Mouse (Mus musculus): ENCODE data around the gene Pak2. TPM values are rescaled to one million over a fixed set of nuclear protein-coding genes. Genes with fewer than 3 reads are reported as not detected.

Pak2 gene
- polyA plus RNA-seq, 1 experiment = 10.9 TPM

- Histone ChIP-seq H3K36me3 (ENCODE audit: control insufficient read depth, insufficient read depth) (no peaks in the 10 kb centered on the region), H3K4me3 (no peak overlapping the region), H3K4me2 (ENCODE audit: low read depth) (no peak overlapping the region), H3K79me2 (ENCODE audit: control insufficient read depth, insufficient read depth) (peaks cover 39% of the 10 kb centered on the region), H3K27me3 (ENCODE audit: control insufficient read depth, insufficient read depth, insufficient read length) (no peaks in the 10 kb centered on the region), H3ac (ENCODE audit: control insufficient read depth, insufficient read length) (no peak overlapping the region)
- TF ChIP-seq MYOD1 (IDR thresholded peaks at IDR 0.05; ENCODE audit: control insufficient read depth in 1 of 3, insufficient read length in 2 of 3, low read depth in 2 of 3) (no peak), REST (IDR thresholded peaks at IDR 0.05; ENCODE audit: insufficient read depth, insufficient read length) (no peak), POLR2A (IDR thresholded peaks at IDR 0.05; ENCODE audit: insufficient read length, low read depth) (no peak), TCF3 (IDR thresholded peaks at IDR 0.05; ENCODE audit: insufficient read length, low read depth) (no peak), POLR2AphosphoS2 (IDR thresholded peaks at IDR 0.05; ENCODE audit: insufficient read length, low read depth) (no peak), MYOG (IDR thresholded peaks at IDR 0.05; ENCODE audit: control insufficient read depth in 1 of 3, insufficient read depth in 1 of 3, insufficient read length in 2 of 3, low read depth in 2 of 3) (no peak), USF1 (IDR thresholded peaks at IDR 0.05; ENCODE audit: low read depth) (no peak), TCF12 (IDR thresholded peaks at IDR 0.05; ENCODE audit: insufficient read depth, poor library complexity, severe bottlenecking) (no peak), E2F4 (IDR thresholded peaks at IDR 0.05; ENCODE audit: insufficient read depth) (no peak), CEBPB (IDR thresholded peaks at IDR 0.05; ENCODE audit: insufficient read depth, poor library complexity, severe bottlenecking) (no peak), SRF (IDR thresholded peaks at IDR 0.05; ENCODE audit: control insufficient read depth, insufficient read length, low read depth) (no peak), MAX (IDR thresholded peaks at IDR 0.05; ENCODE audit: low read depth) (no peak)
Observed at GRCm38 (mm10) chr16:32004731-32005130, 74.4 kb downstream of the Pak2 start.

GRCm38 (mm10) chr16:32002509-32003477 is 76.3 kb downstream of the Pak2 start, which contains the start of gene Senp5:
Gene Senp5, minus strand, starts transcription at chr16:32003287.
- Histone ChIP-seq H3K4me2 (ENCODE audit: low read depth) (peak within 1 kb of the TSS; percentile 95), H3K27me3 (ENCODE audit: control insufficient read depth, insufficient read depth, insufficient read length) (no peaks in the 10 kb centered on the region), H3K36me3 (ENCODE audit: control insufficient read depth, insufficient read depth) (no peaks in the 10 kb centered on the region), H3ac (ENCODE audit: control insufficient read depth, insufficient read length) (peak within 1 kb of the TSS; percentile 77), H3K4me3 (peak within 1 kb of the TSS; percentile 98), H3K79me2 (ENCODE audit: control insufficient read depth, insufficient read depth) (peaks cover 57% of the 10 kb centered on the region)
- TF ChIP-seq MYOD1 (IDR thresholded peaks at IDR 0.05; ENCODE audit: control insufficient read depth in 1 of 3, insufficient read length in 2 of 3, low read depth in 2 of 3) = no peak
- peak; percentile 96 for TF ChIP-seq POLR2AphosphoS2 (IDR thresholded peaks at IDR 0.05; ENCODE audit: insufficient read length, low read depth)
- no peak for TF ChIP-seq TCF3 (IDR thresholded peaks at IDR 0.05; ENCODE audit: insufficient read length, low read depth)
- TF ChIP-seq CEBPB (IDR thresholded peaks at IDR 0.05; ENCODE audit: insufficient read depth, poor library complexity, severe bottlenecking) = no peak
- no peak for TF ChIP-seq MYOG (IDR thresholded peaks at IDR 0.05; ENCODE audit: control insufficient read depth in 1 of 3, insufficient read depth in 1 of 3, insufficient read length in 2 of 3, low read depth in 2 of 3)
- TF ChIP-seq REST (IDR thresholded peaks at IDR 0.05; ENCODE audit: insufficient read depth, insufficient read length) = peak; percentile 33
- peak; percentile 92 for TF ChIP-seq POLR2A (IDR thresholded peaks at IDR 0.05; ENCODE audit: insufficient read length, low read depth)
- peak; percentile 85 for TF ChIP-seq MAX (IDR thresholded peaks at IDR 0.05; ENCODE audit: low read depth)
- no peak for TF ChIP-seq USF1 (IDR thresholded peaks at IDR 0.05; ENCODE audit: low read depth)
- peak; percentile 73 for TF ChIP-seq SRF (IDR thresholded peaks at IDR 0.05; ENCODE audit: control insufficient read depth, insufficient read length, low read depth)

GRCm38 (mm10) chr16:31996371-31996770 is 82.8 kb downstream of the Pak2 start:
- Histone ChIP-seq H3K79me2 (ENCODE audit: control insufficient read depth, insufficient read depth) (peaks cover 78% of the 10 kb centered on the region), H3K36me3 (ENCODE audit: control insufficient read depth, insufficient read depth) (no peaks in the 10 kb centered on the region), H3K27me3 (ENCODE audit: control insufficient read depth, insufficient read depth, insufficient read length) (no peaks in the 10 kb centered on the region), H3K4me3 (no peak overlapping the region), H3K4me2 (ENCODE audit: low read depth) (no peak overlapping the region), H3ac (ENCODE audit: control insufficient read depth, insufficient read length) (no peak overlapping the region)
- no peak for TF ChIP-seq MYOD1 (IDR thresholded peaks at IDR 0.05; ENCODE audit: control insufficient read depth in 1 of 3, insufficient read length in 2 of 3, low read depth in 2 of 3)
- TF ChIP-seq MYOG (IDR thresholded peaks at IDR 0.05; ENCODE audit: control insufficient read depth in 1 of 3, insufficient read depth in 1 of 3, insufficient read length in 2 of 3, low read depth in 2 of 3) = no peak
- TF ChIP-seq TCF3 (IDR thresholded peaks at IDR 0.05; ENCODE audit: insufficient read length, low read depth) = no peak
- TF ChIP-seq TCF12 (IDR thresholded peaks at IDR 0.05; ENCODE audit: insufficient read depth, poor library complexity, severe bottlenecking) = no peak
- TF ChIP-seq USF1 (IDR thresholded peaks at IDR 0.05; ENCODE audit: low read depth) = no peak
- no peak for TF ChIP-seq SRF (IDR thresholded peaks at IDR 0.05; ENCODE audit: control insufficient read depth, insufficient read length, low read depth)
- no peak for TF ChIP-seq REST (IDR thresholded peaks at IDR 0.05; ENCODE audit: insufficient read depth, insufficient read length)
- no peak for TF ChIP-seq MAX (IDR thresholded peaks at IDR 0.05; ENCODE audit: low read depth)
- no peak for TF ChIP-seq POLR2AphosphoS2 (IDR thresholded peaks at IDR 0.05; ENCODE audit: insufficient read length, low read depth)

GRCm38 (mm10) chr16:31993946-31994345 is 85.2 kb downstream of the Pak2 start:
- H3K79me2 ChIP-seq (ENCODE audit: control insufficient read depth, insufficient read depth) = peaks cover 54% of the 10 kb centered on the region
- no peak overlapping the region for H3ac ChIP-seq (ENCODE audit: control insufficient read depth, insufficient read length)
- no peak overlapping the region for H3K4me3 ChIP-seq
- TF ChIP-seq POLR2AphosphoS2 (IDR thresholded peaks at IDR 0.05; ENCODE audit: insufficient read length, low read depth) = no peak
- no peak for TF ChIP-seq SRF (IDR thresholded peaks at IDR 0.05; ENCODE audit: control insufficient read depth, insufficient read length, low read depth)
- no peak for TF ChIP-seq MYOG (IDR thresholded peaks at IDR 0.05; ENCODE audit: control insufficient read depth in 1 of 3, insufficient read depth in 1 of 3, insufficient read length in 2 of 3, low read depth in 2 of 3)
- TF ChIP-seq USF1 (IDR thresholded peaks at IDR 0.05; ENCODE audit: low read depth) = no peak
- TF ChIP-seq MAX (IDR thresholded peaks at IDR 0.05; ENCODE audit: low read depth) = no peak
- TF ChIP-seq REST (IDR thresholded peaks at IDR 0.05; ENCODE audit: insufficient read depth, insufficient read length) = no peak
- no peak for TF ChIP-seq TCF3 (IDR thresholded peaks at IDR 0.05; ENCODE audit: insufficient read length, low read depth)
- TF ChIP-seq MYOD1 (IDR thresholded peaks at IDR 0.05; ENCODE audit: control insufficient read depth in 1 of 3, insufficient read length in 2 of 3, low read depth in 2 of 3) = no peak
- TF ChIP-seq TCF12 (IDR thresholded peaks at IDR 0.05; ENCODE audit: insufficient read depth, poor library complexity, severe bottlenecking) = no peak
- no peak for TF ChIP-seq CEBPB (IDR thresholded peaks at IDR 0.05; ENCODE audit: insufficient read depth, poor library complexity, severe bottlenecking)
- no peak for TF ChIP-seq E2F4 (IDR thresholded peaks at IDR 0.05; ENCODE audit: insufficient read depth)
- TF ChIP-seq POLR2A (IDR thresholded peaks at IDR 0.05; ENCODE audit: insufficient read length, low read depth) = no peak
- peaks cover 13% of the 10 kb centered on the region for H3K36me3 ChIP-seq (ENCODE audit: control insufficient read depth, insufficient read depth)
- no peak overlapping the region for H3K4me2 ChIP-seq (ENCODE audit: low read depth)
- no peaks in the 10 kb centered on the region for H3K27me3 ChIP-seq (ENCODE audit: control insufficient read depth, insufficient read depth, insufficient read length)

Data from myocyte (in vitro differentiated cells).